Mouse (Mus musculus) monocyte, adult 5-6 weeks (primary cell): ENCODE results near the gene Gm10337. TPM values are rescaled to one million over a fixed set of nuclear protein-coding genes. Genes with fewer than 3 reads are reported as not detected.

ENCODE experiments used
- ATAC-seq: fragments of 153-309, 156-312 bp; replicated peaks from 2 replicates; pipeline ENCODE4 v1.8.0; 2017; ENCODE audit warnings: mild to moderate bottlenecking; ENCODE audit not compliant: low TSS enrichment, insufficient number of reproducible peaks, severe bottlenecking, poor library complexity, low FRiP score
- total RNA-seq: library from RNA; stranded (forward); fragments of 200-1000, 200-491, 200-594 nt; gene quantifications from 3 replicates; pipeline ENCODE4 v1.2.3, GENCODE M21; 2017

The Gm10337 gene
- total RNA-seq, 1 experiment from 2014 or later: not detected

DNA sequence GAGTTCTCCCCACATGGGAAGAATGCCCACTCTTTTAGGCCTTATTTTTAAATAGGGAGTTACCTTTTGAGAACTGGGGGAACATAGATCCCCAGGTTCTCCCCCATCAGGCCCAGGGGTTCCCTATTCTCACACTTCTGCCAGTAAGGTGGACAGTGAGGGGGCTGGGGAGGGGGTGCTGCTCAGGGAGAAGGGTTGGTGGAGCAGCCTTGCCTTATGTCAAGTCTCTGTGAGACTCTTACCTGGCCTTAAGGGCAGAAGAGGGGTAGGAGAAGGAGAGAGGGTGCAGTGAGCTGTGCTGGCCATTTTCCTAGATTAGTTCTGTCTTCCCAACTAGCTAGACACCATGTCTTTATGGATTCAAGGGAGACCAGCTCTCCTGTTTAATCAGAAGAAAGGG is 8.9 kb downstream of the Gm10337 start:
- ATAC-seq: no peak

DNA sequence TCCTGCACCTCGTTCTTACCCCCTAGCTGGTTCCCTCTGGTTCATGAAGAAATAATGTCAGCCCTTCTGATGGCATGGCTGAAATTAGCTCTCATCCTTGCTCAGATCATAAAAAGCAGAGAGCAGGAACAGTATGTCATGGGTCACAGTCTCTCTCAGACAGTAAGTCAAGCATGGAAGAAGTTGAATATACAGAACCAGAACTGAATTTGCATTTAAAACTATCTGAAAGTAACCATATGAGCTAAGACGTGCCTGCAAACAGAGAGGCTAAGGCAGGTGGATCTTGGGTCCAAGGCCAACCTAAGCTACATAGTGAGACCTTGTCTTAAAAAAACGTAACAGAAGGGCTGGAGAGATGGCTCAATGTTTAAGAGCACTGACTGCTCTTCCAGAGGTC is 9.5 kb downstream of the Gm10337 start:
- no peak for ATAC-seq

DNA sequence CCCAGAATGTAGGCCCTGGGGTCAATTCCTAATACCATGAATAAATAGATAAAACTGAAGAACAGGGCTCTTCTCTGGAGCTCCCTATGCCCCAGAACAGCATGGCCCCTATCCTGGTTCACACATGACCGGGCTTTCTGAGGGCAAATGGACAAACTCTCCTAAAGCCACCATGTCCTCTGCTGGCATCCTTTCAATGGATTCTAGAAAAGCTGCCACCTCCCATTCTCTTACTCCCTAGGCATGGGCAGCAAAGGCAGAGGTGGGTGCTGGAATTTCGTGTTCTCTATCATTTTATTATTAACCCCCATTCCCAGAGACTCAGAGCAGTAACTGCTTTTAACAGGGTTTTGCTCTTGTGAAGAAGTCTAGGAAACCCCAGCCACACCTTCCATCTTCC is 11.7 kb downstream of the Gm10337 start:
- no peak for ATAC-seq

DNA sequence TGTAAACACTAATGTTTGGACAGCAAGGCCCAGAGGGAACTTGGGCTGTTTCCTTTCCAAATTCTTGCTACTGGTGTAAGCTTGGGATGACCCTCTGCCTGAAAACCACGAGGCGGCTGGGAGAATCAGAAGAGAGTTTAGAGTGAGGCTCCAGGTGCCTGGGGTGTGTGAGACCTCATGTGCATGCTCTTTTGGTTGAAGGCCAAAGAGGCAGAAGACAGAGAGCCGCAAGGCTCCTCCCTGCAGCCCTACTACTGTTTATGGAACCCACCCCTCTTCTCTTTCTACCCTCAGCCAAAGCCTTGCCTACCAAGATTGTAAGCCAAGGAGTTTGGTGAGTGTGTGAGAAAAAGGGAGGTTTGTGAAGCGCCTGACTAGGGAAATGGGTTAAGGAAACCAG is 12.3 kb downstream of the Gm10337 start:
- ATAC-seq: no peak

DNA sequence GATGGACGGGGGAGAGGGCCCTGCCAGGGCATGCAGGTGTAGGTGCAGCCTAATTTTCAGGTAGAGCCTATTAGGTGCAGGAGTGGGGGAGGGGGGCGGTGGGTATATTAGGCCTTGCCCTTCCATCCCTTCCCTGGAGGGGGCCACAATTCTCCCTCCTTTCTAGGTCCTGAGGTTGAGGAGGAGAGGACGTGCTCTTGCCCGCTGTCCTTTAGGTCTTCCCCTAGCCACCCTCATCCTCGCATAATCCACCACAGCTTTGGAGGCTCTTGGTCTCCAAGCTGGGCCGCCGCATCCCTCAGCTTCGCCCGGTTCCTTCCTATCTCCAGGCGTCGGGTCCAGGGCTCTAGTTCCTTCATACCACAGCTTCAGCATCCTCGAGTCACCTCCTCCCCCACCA is 12.8 kb downstream of the Gm10337 start:
- ATAC-seq: no peak

DNA sequence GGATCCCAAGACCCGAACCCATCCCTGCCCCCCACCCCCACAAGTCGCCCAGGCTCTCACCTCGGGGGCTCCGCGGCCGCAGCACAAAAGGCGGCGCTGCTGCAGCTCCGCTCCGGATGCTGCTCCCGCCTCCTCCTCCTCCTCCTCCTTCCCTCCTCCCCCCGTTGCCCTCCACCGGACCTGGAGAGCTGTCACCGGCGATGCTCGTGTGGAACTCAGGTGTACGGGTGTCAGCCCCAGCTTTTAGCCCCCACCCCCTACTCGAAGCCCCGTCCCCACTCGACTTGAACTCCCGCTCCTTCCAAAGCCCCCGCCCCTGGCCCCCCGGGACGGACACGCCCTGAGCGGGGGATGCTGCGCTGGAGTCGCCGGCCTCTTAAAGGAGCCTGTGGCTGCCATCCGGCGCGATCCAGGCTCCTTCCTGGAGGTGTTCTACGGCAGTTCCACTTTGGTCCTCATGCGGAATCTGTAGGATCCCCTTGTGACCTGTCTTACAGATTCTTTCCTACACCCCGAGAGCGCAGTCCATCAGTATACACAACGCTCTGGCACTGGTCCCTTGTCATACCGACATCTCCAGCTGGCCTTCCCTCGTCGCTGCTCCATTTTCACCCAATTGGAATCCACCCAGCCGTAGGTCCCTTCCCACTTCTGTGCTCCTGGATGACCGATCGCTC is 13.3 kb downstream of the Gm10337 start, which contains the start of gene Map3k12:
Gene Map3k12, minus strand, starts transcription at position 337 of the 677 bp plus-strand sequence.
- ATAC-seq: no peak

DNA sequence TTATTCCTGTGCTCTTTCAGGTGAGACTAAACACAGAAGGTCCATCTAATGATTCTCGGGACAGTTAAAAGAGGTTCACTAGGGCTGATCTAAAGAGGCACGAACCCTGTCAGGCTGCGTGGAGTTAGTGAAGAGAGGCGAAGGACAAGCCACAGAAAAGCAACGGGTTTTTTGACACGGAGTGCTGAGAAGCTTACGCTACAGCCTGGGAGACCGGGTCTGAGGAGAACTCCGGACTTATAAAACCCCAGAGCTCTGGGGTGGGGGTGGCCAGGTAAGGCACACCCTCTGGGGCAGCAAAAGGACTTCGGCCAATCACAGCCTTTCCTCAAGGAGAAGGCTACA is 14.1 kb downstream of the Gm10337 start:
- ATAC-seq: no peak

DNA sequence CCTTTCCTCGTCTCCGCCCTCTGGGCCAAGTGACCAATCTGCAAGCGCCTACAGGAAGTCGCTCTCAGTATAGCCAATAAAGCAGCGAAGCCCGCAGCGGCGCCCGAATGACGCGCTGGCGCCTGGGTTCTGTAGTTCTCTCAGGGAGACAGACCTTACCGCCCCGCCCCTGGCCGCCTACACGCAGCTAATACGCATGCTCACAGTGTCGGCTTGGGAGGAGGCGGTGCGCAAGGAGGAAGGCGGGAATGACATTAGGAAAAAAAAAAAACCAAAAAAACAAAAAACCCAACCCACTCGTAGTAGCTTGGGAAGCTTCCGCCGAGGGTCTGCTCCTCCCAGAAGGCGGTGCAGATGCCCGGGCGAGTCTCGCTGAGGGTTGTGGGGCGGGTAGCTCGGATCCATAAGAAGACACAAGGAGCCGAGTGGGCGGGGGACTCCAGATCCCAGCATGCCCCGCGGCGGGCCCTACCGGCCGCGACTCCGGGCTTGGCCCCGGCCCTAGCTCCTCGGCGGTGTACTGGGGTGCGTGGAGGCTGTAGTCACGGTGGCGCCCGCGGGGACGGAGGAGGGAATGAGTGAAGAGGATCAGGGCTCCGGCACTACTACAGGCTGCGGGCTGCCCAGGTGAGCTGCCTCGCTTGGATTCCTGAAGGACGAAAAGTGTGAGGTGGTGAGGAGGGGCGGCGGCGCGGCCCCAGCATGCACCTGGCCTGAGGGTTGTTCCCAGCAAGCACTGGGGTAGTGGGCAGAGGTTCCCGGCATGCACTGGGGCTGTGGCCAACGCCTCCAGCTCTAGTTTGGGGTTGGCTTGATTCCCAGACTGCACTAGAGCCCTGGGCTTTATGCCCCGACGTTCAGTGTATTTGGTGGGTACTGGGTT is 14.7 kb downstream of the Gm10337 start, which contains the start of gene Tarbp2:
Gene Tarbp2, plus strand, starts transcription at position 217 of the 883 bp plus-strand sequence.
- ATAC-seq: peak; percentile 80

DNA sequence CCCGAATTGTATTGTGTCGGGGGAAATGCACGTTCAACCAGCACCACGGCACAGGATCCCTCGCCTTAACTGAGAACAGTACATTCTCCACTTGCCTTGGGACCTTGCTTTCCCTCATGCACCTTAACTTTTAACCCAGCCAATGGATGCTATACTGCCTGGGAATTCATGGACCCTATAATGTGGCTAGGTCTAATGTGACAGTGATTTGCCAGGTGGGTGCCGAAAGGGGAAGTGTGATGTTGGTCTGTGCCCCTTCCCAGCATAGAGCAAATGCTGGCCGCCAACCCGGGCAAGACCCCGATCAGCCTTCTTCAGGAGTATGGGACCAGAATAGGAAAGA is 15.3 kb downstream of the Gm10337 start:
- no peak for ATAC-seq

DNA sequence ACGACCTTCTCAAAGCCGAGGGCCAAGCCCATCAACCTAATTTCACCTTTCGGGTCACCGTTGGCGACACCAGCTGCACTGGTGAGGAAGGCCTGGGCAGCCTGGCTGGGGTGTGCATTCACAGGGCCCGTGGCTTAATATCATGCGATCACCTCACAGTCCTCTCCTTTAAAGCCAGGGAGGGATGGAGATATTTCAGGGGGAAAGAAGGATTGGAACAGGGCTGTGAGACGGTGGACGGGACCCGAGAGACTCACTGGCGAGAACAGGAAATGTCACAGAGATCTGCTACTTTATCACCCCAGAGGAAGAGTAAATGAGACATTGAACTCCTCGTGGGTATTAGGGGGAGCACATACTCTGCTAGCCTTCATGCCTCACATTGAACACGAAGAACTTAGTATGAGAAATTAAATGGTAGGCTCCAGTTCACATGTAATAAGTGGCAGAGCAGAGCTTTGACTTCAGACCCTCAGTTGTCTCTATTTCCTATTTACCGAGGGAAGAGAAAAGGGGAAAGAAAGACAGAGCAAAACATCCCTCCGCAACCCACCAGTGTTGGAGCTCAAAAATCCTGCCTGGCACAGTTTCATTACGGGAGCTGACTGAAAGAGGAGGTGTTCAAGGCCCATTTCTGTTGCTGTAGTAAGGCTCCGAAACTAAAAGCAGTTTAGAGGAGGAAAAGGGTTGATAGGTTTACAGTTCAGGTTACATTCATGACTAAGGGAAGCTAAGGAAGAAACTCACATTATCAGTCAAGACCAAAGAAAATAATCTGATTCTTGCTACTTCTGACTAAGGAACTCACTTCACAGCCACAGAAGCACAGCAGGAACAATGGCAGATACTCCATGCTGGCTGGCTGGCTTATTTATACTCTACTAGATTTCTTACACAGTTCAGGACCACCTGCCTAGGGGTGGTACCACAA is 16.0 kb downstream of the Gm10337 start:
- ATAC-seq: no peak

DNA sequence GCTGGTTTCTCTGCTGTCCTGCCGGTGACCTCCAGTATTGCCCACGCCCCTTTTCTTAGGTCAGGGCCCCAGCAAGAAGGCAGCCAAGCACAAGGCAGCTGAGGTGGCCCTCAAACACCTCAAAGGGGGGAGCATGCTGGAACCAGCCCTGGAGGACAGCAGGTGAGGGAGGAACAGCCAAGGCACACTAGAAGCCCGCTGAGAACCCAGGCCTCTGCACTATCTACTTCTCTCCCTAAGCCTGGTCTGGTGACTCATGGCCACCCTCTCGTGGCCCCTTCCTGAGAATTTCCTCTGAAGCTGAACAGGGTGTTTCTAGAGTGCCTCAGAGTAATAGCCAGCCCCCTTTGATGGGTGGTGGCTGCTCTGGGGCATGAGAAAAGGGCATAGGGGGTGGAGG is 16.9 kb downstream of the Gm10337 start:
- no peak for ATAC-seq

DNA sequence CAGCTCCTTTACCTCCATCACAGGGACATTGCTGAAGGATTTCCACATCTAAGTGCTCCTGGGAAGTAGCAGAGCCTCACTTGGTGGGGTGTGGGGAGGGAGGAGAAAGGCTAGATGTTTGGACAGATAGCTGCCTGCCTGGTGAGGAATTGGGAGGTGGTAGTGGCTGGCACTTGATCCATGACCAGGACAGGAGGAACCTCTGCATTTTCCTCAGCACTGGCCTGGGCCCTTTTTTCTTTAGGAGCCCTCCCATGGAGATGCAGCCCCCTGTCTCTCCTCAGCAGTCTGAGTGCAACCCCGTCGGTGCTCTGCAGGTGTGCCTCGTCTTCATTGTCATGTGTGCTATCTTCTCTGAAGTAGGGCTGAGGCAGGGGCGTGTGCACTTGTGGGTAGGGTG is 18.0 kb downstream of the Gm10337 start:
- no peak for ATAC-seq

DNA sequence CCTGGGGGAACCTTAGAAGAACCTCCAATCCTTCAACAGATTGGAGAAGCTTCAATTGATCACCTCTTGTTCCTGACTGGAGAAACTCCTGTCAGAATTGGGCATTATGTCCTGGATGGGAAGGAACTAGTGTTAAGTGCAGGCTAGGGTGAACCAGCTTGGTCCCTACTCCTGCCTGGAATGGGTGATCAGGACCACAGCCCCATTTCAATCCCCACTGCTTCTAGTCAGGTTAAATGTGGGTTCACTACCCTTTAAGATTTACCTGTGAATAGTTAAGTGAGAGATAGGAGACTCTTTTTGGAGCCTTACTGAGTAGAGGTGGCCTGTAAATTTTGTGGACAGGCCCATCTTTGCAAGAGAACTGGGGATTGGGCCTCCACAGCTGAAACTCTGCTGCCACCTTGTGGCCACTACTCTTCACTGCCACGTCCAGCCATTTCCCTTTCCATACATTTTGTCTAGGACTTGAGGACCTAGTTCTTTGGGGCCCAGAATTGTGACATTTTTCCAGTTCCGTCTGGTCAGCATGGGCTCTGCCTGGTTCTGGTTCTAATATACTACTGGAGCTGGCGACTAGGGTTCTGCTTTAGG is 21.5 kb downstream of the Gm10337 start, which contains the start of gene Npff:
Gene Npff, minus strand, starts transcription at position 51 of the 594 bp plus-strand sequence.
- peak; percentile 66 for ATAC-seq

DNA sequence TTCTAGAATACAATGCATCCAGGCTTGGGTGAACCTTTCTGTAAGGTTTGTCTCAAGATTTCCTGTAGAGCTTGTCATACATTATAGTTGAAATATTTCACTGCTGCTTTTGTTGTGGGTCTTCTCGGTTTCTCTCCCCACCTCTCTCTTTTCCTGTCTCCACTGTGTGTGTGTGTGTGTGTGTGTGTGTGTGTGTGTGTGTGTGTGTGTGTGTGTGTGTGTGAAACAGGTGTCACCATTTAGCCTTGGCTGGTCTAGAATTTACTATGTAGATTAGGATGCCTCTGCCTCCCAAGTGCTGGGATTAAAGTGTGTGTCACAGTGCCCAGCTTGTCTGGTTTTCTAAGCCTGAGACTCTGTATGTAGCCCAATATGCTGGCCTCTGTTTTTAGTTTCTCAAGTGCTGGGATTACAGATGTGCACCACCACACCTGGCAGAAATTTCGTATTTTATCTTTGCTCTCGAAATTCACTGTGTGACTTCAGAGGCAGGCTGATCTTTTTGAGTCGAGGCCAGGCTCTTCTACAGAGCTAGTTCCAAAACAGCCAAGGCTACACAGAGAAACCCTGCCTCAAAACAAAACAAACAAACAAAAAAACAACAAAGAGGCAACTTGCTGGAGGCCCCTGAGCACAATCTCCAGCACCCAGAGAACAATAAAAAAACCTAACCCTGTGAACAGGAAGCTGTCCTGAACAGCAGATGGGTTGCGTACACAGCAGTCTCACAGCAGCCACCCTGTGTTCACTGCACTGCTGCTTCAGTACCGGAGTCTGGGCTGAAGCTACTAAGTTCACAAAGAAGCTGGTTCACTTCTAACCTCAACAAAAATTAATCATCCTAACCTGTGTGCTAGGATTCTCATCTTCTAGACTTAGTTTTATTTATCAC is 22.8 kb downstream of the Gm10337 start:
- ATAC-seq: no peak

DNA sequence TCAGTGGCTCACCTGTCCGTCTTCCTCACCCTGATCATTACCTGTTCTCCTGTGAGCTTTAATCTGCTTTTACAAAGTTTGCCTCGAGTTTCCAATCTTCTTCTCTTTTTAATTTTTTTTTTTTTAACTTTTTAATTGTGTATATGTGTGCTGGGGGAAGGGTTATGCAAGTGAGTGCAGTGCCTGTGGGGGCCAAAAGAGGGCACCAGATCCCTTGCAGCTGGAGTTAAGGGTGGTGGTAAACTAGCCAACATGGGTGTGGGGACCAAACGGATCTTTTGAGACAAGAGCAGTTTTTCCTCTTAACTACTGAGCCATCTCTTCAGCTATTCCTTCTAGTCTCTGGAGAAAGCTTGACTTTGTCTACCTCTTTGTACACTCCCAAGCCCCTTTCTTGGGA is 24.4 kb downstream of the Gm10337 start:
- no peak for ATAC-seq

DNA sequence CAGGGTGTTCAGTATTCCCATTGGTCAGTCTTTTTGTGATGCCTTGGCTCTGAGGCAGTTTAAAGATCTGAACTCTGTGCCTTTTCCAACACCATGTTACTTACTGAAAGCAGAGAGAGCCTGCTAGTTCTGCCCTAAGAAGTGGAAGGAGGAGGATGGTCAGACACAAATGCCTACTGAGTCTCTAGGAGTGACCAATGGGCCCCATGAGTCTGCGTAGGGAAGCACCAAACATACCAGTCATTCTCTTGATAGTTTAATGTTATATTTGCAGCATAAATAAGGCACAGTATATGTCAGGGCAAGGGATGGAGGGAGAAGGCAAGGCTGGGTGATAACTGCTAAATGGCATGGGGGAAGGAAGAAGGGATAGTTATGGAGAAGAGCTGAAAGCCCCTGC is 24.9 kb downstream of the Gm10337 start:
- ATAC-seq: no peak

DNA sequence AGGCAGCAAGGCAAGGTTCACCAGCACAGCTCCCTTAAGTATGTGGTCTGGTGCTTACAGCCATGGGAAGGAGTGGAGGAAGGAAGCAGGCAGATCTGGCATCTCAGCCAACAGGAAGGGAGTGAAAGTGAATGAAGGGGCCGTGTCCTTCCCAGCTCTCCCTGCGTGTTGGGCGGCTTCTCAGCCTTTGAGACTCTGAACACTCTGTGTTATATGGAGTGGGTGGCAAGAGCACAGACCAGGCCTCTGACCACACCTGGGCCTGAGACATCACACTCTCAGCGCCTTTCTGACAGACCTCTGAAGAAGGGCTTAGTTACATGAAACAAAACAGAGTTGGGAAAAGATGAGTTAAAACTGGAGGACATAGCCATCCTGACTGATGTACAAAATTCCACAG is 27.0 kb downstream of the Gm10337 start:
- no peak for ATAC-seq

DNA sequence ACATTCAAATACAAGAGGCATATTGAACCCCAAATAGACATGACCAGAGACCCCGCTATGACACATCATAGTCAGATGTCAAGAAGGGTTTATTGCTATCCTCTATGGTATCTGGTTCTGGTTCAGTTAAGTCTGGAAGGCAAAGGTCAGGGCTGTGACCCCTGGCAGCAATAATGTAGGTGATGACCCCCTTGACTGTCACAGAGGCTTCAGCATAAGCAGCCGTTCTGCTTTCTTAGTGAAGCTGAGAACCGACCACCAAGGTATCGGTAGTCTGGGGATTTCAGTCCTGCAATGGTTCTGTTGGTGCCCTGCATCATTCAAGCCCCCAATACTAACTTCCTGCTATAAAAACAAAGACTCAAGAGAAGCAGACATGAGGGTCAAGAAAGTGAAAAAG is 28.1 kb downstream of the Gm10337 start:
- ATAC-seq: no peak
